Mouse (Mus musculus): ENCODE results near the gene Dmap1. TPM values are rescaled to one million over a fixed set of nuclear protein-coding genes. Genes with fewer than 3 reads are reported as not detected.

Gene Dmap1
- polyA plus RNA-seq (2015; fragmentation: Nextera tagmentation; extraction: Ambion mirVana): 61.0 and 64.8 TPM in 2 replicates

DNA sequence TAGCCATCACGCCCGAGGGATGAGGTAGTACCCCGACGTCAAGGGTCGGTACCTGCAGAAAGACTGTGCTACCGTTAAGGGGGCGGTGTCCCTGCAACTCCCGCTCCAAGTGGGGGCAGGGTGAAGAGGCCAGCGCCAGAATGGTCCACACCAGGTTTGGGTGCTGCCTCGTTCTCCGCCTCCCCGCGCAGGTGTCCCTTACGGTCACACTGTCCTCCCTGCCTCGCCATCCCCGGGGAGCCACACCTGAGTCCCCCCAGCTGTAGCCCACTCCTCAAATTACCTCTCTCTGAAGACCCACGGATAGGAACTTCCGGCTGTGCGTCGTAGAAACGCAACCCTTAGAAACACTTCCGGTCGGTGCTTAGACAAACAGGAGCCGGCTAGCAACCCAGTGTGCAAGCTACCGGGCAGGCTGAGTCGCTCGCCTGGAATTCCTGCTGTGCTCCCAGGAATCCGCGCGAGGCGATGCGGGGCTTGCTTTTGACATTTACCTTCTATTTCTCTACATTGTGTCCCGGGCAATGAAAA lies at the start of gene Dmap1:
Gene Dmap1, minus strand, starts transcription at position 343 of the 531 bp plus-strand sequence.
- peaks cover 9% of the 10 kb centered on the region for H3K4me1 ChIP-seq (ENCODE audit: insufficient read depth, low read length)
- peak within 1 kb of the TSS; percentile 94 for H3K9ac ChIP-seq (replicated peaks; ENCODE audit: low read length)
- no peak within 1 kb of the TSS; the same call in 1 of the 2 replicates for H3K27ac ChIP-seq (ENCODE audit: low read length)
- H3K36me3 ChIP-seq (ENCODE audit: insufficient read depth, low read length): peaks cover 18% of the 10 kb centered on the region
- peak; percentile 87 for ATAC-seq (ENCODE audit: low FRiP score, low TSS enrichment)
- no peaks in the 10 kb centered on the region for H3K27me3 ChIP-seq (ENCODE audit: insufficient read depth, low read length)
- H3K4me2 ChIP-seq (replicated peaks; ENCODE audit: low read depth, low read length): peak within 1 kb of the TSS; percentile 90
- peak within 1 kb of the TSS; percentile 95 for H3K4me3 ChIP-seq (ENCODE audit: low read length)
- no peaks in the 10 kb centered on the region for H3K9me3 ChIP-seq (ENCODE audit: low read length)
- under 1% methylated on average over 33 of the region's 33 CpGs for WGBS

DNA sequence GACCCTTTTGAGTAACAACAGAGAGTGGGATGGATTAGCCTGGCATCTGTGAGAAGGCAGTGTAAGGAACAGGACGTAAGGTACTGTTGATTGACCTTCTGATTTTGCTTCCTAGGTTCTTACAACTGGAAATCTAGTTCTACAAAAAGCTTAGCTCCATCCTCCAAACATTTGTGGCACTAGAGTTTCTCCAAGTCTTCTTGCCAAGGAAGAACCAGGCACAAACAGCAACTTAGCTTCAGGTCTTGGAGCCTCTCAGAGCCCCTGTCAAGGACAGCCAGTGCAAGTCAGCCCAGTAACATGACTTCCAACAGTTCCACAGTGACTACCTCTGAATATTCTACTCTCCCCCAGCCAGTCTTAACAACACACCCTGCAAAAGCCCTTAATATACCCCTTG lies 42.0 kb upstream of the Dmap1 start, which contains the start of gene Gm12845:
Gene Gm12845, plus strand, starts transcription at position 301 of the 400 bp plus-strand sequence.
- no peak within 1 kb of the TSS for H3K4me3 ChIP-seq (ENCODE audit: low read length)
- ATAC-seq (ENCODE audit: low FRiP score, low TSS enrichment): no peak
- no peak within 1 kb of the TSS for H3K9ac ChIP-seq (replicated peaks; ENCODE audit: low read length)
- H3K9me3 ChIP-seq (ENCODE audit: low read length): no peaks in the 10 kb centered on the region
- no peak within 1 kb of the TSS for H3K27ac ChIP-seq (ENCODE audit: low read length)
- H3K27me3 ChIP-seq (ENCODE audit: insufficient read depth, low read length): no peaks in the 10 kb centered on the region
- no peak within 1 kb of the TSS for H3K4me2 ChIP-seq (replicated peaks; ENCODE audit: low read depth, low read length)
- H3K4me1 ChIP-seq (ENCODE audit: insufficient read depth, low read length): no peaks in the 10 kb centered on the region
- WGBS: 79% methylated on average over 1 of the region's 1 CpGs
- H3K36me3 ChIP-seq (ENCODE audit: insufficient read depth, low read length): no peaks in the 10 kb centered on the region

DNA sequence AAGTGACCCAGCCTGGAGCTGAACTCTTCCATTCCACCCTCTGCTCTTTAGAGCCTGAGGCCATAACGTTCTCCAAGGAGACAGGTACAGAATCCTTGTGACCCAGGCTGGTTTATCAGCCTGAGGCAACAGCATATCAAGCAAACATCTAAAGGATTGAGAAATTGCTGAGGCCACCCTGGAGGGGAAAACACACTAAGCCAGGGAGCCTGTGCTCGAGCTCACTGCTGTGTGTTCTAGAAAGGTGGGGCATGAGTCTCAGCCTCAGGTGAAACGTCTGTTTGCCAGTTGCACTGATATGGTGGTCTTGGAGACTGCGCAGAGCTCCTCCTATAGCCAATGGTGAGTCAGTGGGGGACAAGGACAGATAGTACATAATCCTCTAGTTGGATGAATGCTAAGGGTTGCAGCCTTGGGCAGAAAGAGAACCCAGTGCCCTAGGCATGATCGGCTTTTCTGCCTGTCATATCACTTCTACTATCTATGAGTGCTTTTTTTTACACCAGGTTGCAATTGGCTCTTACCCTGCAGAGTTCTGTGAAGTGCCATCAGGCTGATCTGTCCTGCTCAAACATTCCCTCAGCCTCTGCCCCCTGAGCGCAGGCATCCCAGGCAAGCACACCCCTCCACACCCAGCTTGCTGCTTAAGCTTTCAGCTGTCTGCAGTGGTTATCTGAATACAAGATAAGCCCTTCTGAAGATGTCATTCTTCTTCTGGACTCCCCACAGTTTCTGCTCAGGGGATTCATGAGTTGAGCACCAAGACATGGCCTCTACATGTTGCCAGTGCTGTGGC lies 31.4 kb upstream of the Dmap1 start:
- Histone ChIP-seq H3K36me3 (ENCODE audit: insufficient read depth, low read length) (no peaks in the 10 kb centered on the region), H3K9ac (replicated peaks; ENCODE audit: low read length) (no peak overlapping the region), H3K27me3 (ENCODE audit: insufficient read depth, low read length) (no peaks in the 10 kb centered on the region), H3K4me3 (ENCODE audit: low read length) (no peak overlapping the region), H3K9me3 (ENCODE audit: low read length) (no peaks in the 10 kb centered on the region), H3K4me2 (replicated peaks; ENCODE audit: low read depth, low read length) (no peak overlapping the region), H3K4me1 (ENCODE audit: insufficient read depth, low read length) (no peaks in the 10 kb centered on the region), H3K27ac (ENCODE audit: low read length) (no peak overlapping the region)
- WGBS: 75% methylated on average over 6 of the region's 6 CpGs
- no peak for ATAC-seq (ENCODE audit: low FRiP score, low TSS enrichment)

DNA sequence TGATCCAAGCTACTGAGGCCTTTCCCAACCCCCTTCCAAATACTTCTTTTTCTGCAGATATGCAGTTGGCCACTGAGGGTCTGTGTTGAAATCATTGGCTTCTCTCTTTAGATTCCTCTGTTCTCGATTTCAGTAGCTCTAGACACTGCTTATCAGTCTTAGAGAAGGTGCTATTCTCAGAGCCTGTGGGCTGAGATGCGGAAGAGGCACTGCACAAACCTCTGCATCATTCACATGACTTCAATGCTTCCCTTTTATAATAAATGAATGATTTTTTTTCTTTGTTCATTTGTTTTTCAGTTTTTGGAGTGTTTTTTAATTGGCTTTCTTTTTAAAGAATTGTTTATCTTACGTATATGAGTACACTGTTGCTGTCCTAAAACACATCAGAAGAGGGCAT lies 30.2 kb upstream of the Dmap1 start:
- no peak for ATAC-seq (ENCODE audit: low FRiP score, low TSS enrichment)
- no peaks in the 10 kb centered on the region for H3K27me3 ChIP-seq (ENCODE audit: insufficient read depth, low read length)
- H3K4me2 ChIP-seq (replicated peaks; ENCODE audit: low read depth, low read length): no peak overlapping the region
- no peak overlapping the region for H3K4me3 ChIP-seq (ENCODE audit: low read length)
- WGBS: 79% methylated on average over 3 of the region's 3 CpGs
- H3K4me1 ChIP-seq (ENCODE audit: insufficient read depth, low read length): no peaks in the 10 kb centered on the region
- H3K9me3 ChIP-seq (ENCODE audit: low read length): no peaks in the 10 kb centered on the region
- H3K36me3 ChIP-seq (ENCODE audit: insufficient read depth, low read length): no peaks in the 10 kb centered on the region
- H3K27ac ChIP-seq (ENCODE audit: low read length): no peak overlapping the region
- H3K9ac ChIP-seq (replicated peaks; ENCODE audit: low read length): no peak overlapping the region

DNA sequence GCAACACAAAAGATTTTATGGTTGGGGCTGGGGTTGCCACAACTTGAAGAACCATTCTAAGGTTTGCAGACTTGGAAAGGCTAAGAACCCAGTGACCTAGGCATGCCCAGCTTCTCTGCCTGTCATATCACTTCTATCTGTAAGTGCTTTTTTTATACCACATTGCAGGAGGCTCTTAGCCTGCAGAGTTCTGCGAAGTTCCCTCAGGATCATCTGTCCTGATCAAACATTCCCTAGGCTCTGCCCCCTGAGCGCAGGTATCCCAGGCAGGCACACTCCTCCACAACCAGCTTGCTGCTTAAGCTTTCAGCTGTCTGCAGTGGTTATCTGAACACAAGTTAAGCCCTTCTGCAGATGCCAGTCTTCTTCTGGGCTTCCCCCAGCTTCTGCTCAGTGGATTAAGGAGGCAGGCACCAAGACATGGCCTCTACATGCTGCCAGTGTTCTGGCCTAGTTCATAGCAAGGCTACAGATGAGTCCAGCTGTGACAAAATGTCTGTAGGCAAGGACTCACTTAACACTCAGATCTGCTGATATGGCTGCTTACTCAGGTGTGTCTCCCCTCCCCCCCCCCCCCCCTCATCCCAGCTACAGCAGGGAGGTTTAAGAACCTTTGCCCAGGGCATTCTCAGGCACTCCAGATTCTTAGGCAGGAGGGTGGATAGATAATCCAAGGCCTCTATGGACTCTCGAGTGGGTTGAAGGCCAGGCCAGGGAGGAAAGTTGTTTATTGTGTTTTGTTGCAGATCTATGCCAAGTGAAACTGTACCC lies 26.9 kb upstream of the Dmap1 start:
- H3K27ac ChIP-seq (ENCODE audit: low read length): no peak overlapping the region
- H3K9ac ChIP-seq (replicated peaks; ENCODE audit: low read length): no peak overlapping the region
- no peaks in the 10 kb centered on the region for H3K4me1 ChIP-seq (ENCODE audit: insufficient read depth, low read length)
- H3K4me2 ChIP-seq (replicated peaks; ENCODE audit: low read depth, low read length): no peak overlapping the region
- no peaks in the 10 kb centered on the region for H3K36me3 ChIP-seq (ENCODE audit: insufficient read depth, low read length)
- no peaks in the 10 kb centered on the region for H3K9me3 ChIP-seq (ENCODE audit: low read length)
- H3K27me3 ChIP-seq (ENCODE audit: insufficient read depth, low read length): no peaks in the 10 kb centered on the region
- ATAC-seq (ENCODE audit: low FRiP score, low TSS enrichment): no peak
- 58% methylated on average over 3 of the region's 3 CpGs for WGBS
- H3K4me3 ChIP-seq (ENCODE audit: low read length): no peak overlapping the region

DNA sequence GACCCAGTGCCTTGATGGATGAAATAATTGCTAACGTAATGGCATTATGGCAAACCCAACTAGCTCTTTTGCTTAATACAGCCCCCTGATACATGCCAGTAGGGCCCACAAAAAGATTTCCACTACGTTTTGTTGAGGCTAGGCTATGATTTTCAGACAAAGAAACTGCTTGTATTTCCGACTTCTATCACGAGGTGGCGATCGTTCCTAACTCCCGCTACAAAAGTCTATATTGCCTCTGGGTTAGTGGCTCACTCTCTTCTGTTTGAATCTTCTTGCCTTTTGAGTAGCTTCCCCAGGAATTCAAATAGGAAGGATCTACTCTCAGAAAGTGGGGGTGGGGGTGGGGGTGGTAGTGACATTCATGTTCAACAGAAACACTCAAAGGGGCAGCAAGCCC lies 23.3 kb upstream of the Dmap1 start:
- Histone ChIP-seq H3K9me3 (ENCODE audit: low read length) (no peaks in the 10 kb centered on the region), H3K9ac (replicated peaks; ENCODE audit: low read length) (no peak overlapping the region), H3K36me3 (ENCODE audit: insufficient read depth, low read length) (no peaks in the 10 kb centered on the region), H3K4me3 (ENCODE audit: low read length) (no peak overlapping the region), H3K4me1 (ENCODE audit: insufficient read depth, low read length) (no peaks in the 10 kb centered on the region), H3K27ac (ENCODE audit: low read length) (no peak overlapping the region), H3K27me3 (ENCODE audit: insufficient read depth, low read length) (no peaks in the 10 kb centered on the region), H3K4me2 (replicated peaks; ENCODE audit: low read depth, low read length) (no peak overlapping the region)
- WGBS: 4% methylated on average over 7 of the region's 7 CpGs
- ATAC-seq (ENCODE audit: low FRiP score, low TSS enrichment): no peak

DNA sequence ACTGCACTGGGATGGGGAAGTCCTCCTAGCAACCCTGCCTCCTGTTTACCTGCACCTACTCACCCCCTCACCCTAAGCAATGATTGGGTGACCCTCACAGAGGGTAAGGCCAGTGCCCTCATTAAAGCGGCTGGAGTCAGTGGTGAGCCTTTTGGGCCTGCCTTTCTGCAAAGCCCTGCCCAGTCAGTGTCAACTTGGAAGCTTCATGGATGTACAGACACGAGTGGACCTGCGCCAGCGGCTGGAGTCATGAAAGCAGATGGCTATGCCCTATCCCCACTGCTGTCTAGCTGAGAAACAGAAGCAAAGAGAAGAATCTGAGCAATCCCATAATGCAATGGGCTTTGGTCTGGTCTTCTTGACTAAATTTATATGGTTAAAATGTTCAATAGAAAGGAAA lies 4.3 kb upstream of the Dmap1 start:
- Histone ChIP-seq H3K4me2 (replicated peaks; ENCODE audit: low read depth, low read length) (no peak overlapping the region), H3K27ac (ENCODE audit: low read length) (no peak overlapping the region), H3K36me3 (ENCODE audit: insufficient read depth, low read length) (no peaks in the 10 kb centered on the region), H3K4me3 (ENCODE audit: low read length) (no peak overlapping the region), H3K9me3 (ENCODE audit: low read length) (no peaks in the 10 kb centered on the region), H3K27me3 (ENCODE audit: insufficient read depth, low read length) (no peaks in the 10 kb centered on the region), H3K9ac (replicated peaks; ENCODE audit: low read length) (no peak overlapping the region), H3K4me1 (ENCODE audit: insufficient read depth, low read length) (peaks cover 2% of the 10 kb centered on the region)
- no peak for ATAC-seq (ENCODE audit: low FRiP score, low TSS enrichment)
- WGBS: 82% methylated on average over 4 of the region's 4 CpGs

DNA sequence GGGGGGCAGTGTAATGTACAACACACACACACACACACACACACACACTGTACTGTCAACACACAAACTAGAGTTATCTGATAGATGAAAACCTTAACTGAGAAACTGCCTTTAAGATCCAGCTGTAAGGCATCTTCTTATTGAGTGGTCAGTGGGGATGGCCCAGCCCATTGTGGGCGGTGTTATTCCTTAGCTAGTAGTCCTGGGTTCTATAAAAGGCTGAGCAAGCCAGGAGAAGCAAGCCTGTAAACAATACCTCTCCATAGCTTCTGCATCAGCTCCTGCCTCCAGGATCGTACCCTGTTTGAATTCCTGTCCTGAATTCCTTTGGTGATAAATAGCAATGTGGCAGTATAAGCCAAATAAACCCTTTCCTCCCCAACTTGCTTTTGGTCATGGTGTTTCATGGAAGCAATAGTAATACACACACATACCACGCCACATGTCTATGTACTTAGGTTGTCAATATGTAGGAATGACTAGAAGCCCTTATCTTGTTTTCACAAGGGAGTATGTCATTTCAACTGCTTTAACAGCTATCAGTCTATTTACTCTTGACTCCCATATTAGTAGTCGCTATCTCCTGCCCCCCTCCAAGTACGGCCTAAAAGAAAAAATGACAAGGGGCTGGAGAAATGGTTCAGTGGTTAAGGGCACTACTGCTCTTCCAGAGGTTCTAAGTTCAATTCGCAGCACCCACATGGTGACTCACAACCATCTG lies 1.1 kb upstream of the Dmap1 start:
- Histone ChIP-seq H3K9ac (replicated peaks; ENCODE audit: low read length) (no peak overlapping the region), H3K27ac (ENCODE audit: low read length) (no peak overlapping the region), H3K9me3 (ENCODE audit: low read length) (no peaks in the 10 kb centered on the region), H3K4me2 (replicated peaks; ENCODE audit: low read depth, low read length) (no peak overlapping the region), H3K4me3 (ENCODE audit: low read length) (no peak overlapping the region), H3K27me3 (ENCODE audit: insufficient read depth, low read length) (no peaks in the 10 kb centered on the region), H3K4me1 (ENCODE audit: insufficient read depth, low read length) (peaks cover 9% of the 10 kb centered on the region), H3K36me3 (ENCODE audit: insufficient read depth, low read length) (peaks cover 15% of the 10 kb centered on the region)
- WGBS: 76% methylated on average over 6 of the region's 6 CpGs
- no peak for ATAC-seq (ENCODE audit: low FRiP score, low TSS enrichment)

GRCm38 (mm10) chr4:117682463-117682862 lies 390 bp upstream of the Dmap1 start:
- Histone ChIP-seq H3K9ac (replicated peaks; ENCODE audit: low read length) (peak overlapping the region; percentile 94), H3K36me3 (ENCODE audit: insufficient read depth, low read length) (peaks cover 18% of the 10 kb centered on the region), H3K9me3 (ENCODE audit: low read length) (no peaks in the 10 kb centered on the region), H3K4me2 (replicated peaks; ENCODE audit: low read depth, low read length) (peak overlapping the region; percentile 90), H3K27ac (ENCODE audit: low read length) (no peak overlapping the region), H3K27me3 (ENCODE audit: insufficient read depth, low read length) (no peaks in the 10 kb centered on the region), H3K4me3 (ENCODE audit: low read length) (peak overlapping the region; percentile 95), H3K4me1 (ENCODE audit: insufficient read depth, low read length) (peaks cover 9% of the 10 kb centered on the region)
- ATAC-seq (ENCODE audit: low FRiP score, low TSS enrichment): no peak
